Mouse (Mus musculus): ENCODE results near the gene Rabl6. TPM values are rescaled to one million over a fixed set of nuclear protein-coding genes. Genes with fewer than 3 reads are reported as not detected.

The Rabl6 gene
- total RNA-seq, 2 experiments from 2014 or later, result 82.3 to 97.5 TPM

DNA sequence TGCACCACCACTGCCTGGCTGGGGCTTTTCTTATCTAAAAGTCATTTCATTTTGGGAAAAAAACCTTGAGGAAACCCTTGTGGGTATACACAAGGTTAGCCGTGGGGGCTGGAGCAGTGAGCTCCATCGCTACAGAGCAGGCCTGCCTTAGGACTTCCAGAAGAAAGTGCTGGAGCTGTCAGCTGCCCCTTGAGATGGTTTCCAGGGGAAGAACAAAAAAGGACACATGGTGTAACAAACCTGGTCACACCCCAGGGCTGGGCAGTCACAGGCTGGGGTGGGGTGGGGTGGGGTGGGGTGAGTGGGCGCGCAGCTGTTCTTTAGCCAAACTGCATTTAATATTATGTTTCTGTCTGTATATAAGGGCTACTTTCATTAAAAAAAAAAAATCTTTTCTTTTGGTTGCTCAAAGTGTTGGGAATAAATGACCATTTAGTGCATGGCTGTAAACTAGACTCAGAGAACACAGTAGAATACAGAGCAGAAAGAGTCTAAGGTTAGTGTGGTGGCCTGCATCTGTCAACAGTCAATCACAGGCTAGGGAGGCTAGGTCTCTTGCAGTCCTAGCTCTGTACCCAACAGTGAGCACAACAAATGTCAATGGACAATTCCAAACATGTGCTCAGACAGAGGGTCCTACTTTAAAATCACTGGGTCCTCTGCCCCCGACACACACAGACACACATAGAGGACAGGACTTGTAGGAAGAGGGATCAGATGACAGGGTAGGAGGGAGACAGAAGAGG, 11.4 kb downstream of the Rabl6 start:
- DNase-seq (ENCODE audit: low spot score in 2 of 2), result no peak

DNA sequence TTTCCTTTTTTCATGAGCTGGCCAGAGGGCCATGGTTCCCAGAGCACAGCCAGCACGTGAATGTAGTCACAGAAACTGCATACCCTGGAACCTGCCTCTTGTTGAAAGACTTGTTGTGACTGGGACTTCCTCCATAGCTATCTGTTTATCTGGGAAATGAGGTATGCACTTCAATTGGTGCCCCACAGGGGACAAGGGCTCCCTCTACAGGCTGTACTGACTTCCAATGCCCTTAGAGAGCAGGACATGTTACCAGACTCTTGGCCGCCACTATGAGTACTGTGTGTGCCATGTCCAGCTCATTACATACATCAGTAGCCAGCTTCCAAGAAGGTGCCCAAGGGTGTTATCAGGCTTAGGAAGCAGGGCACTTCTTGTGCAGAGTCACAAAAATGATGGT, 16.5 kb downstream of the Rabl6 start:
- no peak for DNase-seq (ENCODE audit: low spot score in 2 of 2)

DNA sequence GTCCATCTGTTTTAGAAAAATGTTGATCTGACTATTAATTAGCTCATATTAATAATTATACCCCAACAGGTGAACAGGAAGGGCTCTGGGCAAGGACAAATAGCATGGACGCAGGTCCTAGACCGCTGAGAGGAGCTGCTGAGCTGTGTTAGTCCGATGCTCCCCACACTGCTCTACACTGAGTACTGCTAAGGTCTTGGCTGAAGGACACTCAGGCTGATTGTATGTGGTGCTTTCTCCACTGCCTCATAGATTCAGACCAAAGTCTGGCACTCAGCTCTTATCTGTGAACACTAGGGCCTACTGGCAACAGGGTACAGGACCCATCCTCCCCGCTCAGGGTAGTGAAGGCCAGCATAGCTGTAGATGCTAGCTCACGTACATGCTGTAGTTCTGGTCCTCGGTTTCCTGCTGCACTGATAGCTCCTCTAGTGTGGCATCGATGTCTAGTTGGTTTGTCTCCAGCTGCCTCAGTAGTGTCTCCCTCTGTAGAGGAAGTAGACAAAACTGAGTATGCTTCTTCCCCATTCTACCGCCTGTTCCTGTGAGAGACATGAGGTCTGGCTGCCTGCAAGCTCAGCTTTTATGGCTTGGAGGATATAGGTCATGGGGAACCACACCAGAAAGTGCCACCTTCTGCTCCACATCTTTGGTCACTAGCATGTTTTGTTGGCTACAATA, 20.0 kb downstream of the Rabl6 start:
- no peak for DNase-seq (ENCODE audit: low spot score in 2 of 2)

DNA sequence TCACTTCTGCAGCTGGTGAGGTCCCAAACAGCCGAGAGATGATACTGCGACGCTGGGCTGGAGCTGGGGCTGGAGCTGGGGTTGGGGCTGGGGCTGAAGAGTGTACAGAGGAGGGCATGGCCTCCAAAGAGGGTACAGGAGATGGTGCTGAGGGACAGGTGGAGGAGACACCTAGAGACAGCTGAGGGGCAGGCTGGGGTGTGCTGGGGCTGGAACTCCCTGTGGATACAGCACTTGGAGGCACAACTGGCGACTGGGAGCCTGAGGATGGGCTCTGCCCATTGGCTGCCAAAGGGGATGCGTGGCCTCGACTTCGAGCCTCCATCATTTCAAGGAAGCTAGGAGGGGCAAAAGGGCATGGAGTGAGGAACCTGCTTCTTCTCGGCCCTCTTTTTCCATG, 21.0 kb downstream of the Rabl6 start:
- DNase-seq (ENCODE audit: low spot score in 2 of 2), result no peak

DNA sequence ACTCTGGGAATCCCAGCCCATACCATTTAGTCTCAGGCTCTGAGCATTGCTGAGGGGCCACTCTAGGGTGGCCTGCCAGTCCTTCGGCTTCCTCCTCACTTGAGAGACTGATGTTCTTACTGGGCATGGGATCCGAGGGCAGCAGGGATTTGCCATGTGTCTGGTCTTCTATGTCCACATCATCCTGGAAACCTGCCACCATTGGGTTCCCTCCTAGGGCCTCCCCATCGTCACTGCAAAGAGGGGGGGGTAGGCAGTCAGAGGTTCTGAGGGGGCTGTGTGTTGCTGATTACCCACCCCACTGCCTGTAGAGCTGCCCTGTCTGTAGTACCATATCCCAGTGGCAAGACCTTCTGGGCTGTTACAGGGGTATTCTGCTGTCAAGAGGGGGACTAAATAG, 22.7 kb downstream of the Rabl6 start:
- DNase-seq (ENCODE audit: low spot score in 2 of 2), result no peak

DNA sequence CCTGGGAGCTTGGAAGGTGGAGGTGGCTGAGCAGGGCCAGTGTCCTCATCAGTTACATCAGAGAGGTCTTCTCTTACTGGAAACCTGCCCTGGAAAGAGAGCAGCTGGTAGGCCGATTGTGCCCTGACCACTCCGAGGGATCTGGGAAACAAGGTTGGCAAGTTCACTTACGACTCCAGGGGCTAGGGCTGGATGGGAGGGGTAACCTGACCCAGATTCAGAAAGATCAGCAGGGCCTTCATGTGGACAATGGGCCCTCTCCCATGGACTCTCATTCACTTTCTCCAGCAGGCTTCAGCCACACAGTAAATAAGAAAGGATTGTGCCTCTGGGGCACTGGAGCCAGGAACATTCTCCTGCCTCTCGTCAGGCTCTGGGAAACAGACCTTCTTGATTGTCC, 23.5 kb downstream of the Rabl6 start:
- no peak for DNase-seq (ENCODE audit: low spot score in 2 of 2)

DNA sequence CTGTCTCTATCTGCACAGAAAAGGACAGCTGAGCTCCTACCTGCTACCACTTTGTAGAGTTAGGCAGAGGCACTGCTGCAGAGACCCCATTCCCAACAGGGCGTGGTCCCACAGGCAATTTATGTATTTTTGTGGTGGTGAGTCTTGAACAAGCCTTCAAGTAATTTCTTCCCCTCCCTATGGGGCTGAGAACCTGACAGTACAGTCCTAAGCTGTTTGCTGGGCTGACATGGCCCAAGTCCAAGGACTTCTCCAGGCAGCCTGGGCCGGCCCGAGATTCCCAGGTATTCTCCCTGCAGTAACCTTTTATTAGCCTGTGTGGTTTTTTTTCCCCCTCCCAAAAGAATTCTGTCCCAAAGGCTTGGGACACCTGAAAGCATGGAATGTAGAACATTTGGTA, 24.2 kb downstream of the Rabl6 start:
- no peak for DNase-seq (ENCODE audit: low spot score in 2 of 2)

DNA sequence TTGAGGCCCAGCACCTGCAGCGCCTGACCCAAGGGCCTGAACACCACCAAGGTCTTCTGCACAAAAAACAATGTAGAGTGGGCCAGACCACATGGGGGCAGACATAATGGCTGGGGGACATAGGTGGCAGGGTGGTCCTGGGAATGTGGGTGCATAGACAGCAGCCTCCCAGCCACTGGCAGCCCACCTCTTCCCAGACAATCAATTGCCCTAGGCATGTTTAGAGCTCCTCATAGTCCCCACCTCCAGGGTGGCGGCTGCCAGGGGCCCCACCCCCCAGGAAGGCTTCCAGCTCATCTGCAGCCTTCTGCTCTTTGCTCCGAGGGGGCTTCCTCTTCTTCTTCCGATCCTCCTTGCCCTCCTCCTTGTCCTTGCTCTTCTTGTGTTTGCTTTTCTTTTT, 24.8 kb downstream of the Rabl6 start:
- DNase-seq (ENCODE audit: low spot score in 2 of 2), result no peak

DNA sequence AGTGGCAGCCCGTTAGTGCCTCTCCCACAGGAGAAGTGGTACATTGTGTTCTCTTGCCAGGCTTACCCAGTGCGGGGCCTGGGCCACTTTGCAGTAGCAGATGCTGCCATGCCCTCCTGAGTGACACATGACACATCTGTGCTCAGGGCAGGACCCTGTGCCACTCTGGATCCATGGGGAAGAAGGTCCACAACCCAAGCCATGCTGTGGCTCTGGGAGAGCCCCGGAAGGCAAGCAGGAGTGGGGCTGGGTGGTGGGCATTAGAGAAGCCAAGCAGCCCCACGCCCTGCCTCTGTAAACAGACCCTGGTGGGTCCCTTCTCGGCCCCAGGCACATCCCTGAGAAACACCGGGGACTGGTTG, 25.2 kb downstream of the Rabl6 start:
- DNase-seq (ENCODE audit: low spot score in 2 of 2), result no peak

DNA sequence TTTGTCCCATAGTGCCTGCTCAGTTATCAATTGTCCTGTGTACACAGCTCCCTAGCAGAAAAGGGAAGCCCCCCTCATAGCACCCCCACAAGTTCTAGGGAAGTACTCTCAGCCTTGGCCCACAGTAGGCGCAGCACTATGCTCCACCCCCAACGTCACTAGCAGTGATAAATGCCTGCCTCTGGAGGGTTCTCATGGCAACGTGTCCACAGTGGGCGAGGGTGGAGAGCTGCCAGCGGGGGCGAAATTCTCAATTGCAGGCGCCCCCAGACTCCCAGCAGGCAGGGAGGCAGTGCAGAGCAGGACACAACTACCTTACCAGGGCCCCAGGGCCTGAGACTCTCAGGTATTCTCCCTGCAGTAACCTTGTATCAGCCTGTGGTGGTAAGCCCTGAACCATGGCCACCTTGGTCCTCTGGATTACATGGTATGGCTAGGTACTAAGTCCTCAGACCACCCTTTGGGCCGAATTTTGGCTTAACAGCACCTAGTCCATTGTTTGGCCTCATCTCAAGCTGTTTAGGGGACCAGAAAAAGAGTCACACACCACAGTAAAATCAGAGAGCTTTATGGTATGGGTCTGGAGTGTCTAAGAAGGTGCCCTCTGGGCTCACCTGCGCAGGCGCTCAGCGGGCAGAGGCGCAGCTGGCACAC, 25.7 kb downstream of the Rabl6 start:
- no peak for DNase-seq (ENCODE audit: low spot score in 2 of 2)

DNA sequence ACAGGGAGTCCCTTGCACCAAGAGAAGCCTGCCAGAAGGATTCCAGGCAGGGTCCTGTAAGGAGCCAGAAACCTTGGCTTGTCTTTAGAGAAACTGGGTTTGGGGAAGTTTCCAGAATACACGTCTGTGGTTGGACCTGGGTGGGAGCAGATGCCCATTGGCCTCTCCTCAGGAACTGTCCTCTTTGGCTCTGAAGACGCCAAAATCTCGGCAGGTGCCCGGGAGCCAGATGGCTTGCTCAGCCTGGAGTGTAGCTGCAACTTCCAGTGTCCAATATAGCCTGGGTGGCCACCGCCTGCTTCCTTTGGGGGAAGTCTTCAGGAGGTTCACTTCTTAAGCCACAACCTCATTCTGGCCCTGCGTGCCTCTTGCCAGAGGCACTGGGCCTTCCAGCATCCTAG, 26.4 kb downstream of the Rabl6 start:
- DNase-seq (ENCODE audit: low spot score in 2 of 2), result no peak

DNA sequence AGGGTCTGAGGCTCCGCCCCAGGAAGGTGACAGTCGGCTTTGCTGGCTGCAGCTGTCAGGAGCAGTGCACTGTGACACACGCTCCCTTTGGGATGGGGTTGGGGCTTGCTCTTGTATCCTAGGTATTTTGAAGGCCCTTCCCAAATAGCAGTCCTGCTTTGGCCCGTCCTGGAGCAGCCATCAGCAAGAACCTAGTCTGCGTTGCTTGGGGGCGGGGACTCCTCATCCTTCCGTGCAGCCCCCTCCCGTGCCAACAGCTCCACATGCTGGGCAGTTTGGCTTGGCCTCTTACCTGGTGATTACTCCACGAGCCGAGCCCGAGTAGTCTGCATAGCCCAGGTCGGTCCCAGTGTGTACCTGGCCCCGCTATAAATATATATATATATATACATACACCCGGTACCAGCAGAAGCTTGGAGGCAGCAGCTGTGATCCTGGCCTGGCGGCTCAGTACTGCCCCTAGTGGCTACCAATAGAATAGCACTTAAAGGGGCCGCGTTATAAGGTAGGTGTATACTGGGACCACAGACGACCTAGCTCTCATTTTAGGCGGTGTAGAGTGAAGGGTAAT, 26.9 kb downstream of the Rabl6 start, which contains the start of gene Ajm1:
TSS of gene Ajm1 (minus strand) at position 464 of the 571 bp plus-strand sequence.
- peak in 1 of 2 experiments; percentile 56 for DNase-seq (ENCODE audit: low spot score in 2 of 2)

DNA sequence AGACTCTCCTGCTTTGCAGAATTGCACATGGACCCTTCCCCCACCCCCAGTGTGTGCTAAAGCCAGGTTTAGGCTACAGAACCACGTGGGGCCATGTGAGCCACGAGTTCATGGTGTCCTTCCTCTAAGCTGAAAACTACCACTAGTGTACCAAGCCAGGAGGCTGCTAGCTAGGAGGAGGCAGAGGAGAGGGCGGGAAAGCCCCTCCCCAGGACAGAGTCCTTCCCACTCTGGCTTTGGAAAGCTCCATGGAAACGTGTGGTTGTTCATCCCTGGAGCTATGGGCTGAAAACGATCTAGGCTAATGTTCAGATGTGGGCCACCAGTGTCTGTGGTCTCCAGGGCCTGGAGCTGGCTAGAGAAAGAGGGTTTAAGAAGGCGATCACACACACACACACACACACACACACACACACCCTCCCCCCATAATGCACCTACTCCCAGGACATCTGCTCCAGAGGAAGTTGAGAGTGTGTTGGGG, 27.7 kb downstream of the Rabl6 start:
- no peak for DNase-seq (ENCODE audit: low spot score in 2 of 2)

DNA sequence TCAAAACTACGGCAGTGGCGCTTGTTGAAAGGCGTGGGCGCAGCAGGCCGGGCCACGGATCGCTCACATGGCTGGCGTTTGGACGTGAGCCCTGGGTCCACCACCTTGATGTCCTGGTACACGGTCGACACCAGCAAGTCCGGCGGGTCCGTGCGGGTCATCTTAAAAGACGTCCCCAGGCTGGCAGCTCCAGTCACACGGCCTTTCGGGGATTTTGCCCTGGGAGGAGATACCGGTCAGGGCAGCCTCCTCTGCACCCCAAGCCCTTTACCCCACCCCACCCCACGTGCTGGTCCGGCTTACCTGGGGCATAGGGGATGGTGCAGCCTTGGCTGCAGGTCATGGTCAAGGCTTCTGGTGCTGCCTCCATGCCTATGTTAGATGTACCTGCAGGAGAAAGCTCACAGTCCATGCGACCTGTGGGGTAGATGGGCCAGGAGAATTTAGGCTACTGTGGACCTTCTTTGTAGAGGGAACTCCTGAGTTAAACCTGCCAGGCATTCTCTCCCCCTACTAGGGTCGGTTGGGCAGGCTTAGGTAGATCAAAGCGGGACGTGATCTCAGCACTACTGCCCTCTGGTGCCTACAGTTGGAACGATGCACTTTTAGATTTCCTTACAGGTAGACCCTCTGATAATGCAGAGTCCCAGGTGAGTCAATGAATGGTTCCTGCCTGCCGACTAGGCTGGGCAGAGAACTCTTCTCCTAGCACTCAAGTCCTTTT, 28.4 kb downstream of the Rabl6 start:
- no peak for DNase-seq (ENCODE audit: low spot score in 2 of 2)

DNA sequence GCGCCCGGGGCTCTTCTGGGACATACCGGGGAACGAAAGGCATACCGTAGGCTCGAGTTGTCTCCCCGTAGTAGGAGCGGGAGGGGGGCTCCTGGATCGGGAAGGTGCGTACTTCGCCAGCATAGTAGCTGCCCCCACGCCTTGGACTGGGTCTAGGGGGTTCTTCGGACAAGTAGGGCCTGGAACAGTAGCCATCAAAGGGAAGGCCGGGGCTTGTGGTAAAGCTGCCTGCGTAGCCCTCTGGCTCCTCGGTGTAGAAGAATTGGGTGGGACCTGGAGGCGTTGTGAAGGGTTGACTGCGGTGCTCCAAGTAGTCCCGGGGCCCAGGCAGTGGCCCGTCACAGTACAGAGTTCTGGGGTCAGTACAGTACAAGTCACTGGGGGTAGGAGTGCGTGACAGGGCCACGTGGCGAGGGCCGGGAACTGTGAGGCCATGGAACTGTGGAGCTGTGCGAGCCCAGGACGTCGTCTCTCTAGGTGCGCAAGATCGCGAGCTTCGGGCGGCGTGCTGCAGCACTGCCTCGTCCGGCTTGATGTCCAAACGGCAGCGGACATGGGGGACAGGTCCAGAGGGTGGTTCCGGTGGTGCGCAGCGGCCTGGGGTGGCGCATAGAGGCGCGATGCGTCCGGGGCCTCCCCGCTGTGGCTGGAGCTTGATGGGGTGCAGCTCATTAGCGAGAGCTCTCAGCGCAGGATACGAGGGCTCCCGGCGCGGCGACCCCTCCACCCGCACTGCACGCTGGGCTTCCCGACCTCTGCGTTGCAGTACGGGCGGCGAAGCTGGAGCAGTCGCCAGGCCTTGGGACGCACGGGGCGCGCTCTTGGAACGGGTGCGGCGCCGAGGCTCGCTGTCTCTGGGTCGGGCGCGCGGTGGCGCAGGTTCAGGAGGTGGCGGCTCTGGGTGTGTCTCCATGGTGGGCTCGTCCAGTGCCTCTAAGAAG, 29.3 kb downstream of the Rabl6 start:
- DNase-seq (ENCODE audit: low spot score in 2 of 2), result peak in 1 of 2 experiments; percentile 30

DNA sequence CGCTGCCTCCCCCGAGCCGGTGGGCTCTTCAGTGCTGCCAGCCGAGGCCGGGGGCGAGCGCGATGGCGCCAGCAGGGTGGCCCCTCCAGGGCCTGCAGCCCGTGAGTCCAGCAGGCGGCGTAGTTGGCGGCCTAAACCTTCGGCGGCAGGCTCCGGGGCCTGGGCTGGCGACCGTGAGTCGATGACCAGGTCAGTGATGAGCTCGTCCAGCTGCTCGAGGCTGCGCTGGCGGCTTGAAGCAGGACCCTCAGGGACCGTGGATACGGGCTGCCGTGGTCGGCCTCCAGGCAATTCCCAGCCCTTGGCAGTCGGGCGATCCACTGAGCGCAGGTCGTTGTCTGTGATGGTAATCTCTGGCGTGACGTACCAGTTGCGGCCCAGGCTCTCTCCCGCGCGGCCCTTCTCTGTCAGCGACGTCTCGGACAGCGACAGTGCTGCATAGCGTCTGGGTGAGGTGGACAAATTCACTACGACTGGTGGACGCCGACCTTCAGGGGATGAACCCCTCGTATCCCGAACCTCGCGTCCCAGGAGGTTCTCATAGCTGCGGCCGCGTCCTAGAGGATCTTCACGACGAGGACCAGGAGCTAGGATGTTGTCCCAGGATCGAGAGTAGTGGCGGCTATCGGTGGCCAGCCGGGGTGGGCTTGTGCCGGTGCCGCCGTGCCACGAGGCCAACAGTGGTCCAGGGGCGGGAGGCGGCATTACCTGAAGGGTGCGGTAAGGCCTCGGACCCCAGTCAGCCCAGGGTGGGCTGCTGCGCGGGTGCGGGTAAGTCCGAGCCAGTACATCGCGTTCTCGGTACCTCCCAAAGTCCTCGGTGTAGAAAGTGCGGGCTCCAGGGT, 30.1 kb downstream of the Rabl6 start:
- DNase-seq (ENCODE audit: low spot score in 2 of 2), result peak in 1 of 2 experiments; percentile 31

DNA sequence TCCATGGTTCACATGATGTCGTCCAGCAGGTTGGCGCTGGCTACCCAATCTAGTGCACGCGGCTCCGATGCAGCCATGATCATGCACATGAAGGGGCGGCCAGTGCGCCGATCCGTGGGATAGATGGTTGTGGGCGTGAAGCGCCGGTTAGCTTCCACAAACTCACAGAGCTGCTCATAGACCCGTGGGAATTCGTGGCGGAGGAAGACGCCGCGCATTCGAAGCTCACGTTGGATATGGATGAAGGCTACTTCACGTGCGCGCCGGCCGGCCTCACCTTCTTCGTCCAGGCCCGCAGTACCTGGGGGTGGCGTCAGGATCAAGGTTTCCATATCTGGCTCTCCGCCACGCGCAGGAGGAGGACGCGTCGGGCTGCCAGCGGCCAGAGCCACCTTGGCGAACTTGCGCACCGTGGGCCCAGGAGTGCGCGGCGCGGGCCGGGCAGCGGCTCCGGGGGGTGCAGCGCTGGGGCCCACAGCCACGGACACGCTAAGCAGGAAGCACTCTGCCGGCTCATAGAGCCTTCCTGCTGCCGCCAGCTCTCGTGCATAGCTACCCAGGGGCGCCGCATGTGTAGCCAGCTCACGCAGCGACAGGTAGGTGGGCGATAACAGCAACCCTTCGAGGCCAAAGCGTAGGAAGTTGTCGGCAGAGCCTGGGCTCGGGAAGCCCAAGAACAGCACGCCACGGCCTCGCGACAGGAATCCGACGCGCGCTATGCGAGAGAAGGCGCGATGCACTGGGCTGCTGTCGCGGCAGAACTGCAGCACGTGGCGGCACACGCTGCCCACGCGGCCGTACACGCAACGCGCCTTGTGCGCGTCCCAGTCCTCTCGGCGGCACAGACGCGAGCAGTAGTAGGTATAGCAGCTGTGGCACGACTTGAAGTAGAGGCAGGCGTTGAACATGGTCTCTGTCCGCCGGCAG, 31.1 kb downstream of the Rabl6 start:
- no peak for DNase-seq (ENCODE audit: low spot score in 2 of 2)
